ENCODE assay signal across 9 mouse cellular contexts in the genomic region with DNA sequence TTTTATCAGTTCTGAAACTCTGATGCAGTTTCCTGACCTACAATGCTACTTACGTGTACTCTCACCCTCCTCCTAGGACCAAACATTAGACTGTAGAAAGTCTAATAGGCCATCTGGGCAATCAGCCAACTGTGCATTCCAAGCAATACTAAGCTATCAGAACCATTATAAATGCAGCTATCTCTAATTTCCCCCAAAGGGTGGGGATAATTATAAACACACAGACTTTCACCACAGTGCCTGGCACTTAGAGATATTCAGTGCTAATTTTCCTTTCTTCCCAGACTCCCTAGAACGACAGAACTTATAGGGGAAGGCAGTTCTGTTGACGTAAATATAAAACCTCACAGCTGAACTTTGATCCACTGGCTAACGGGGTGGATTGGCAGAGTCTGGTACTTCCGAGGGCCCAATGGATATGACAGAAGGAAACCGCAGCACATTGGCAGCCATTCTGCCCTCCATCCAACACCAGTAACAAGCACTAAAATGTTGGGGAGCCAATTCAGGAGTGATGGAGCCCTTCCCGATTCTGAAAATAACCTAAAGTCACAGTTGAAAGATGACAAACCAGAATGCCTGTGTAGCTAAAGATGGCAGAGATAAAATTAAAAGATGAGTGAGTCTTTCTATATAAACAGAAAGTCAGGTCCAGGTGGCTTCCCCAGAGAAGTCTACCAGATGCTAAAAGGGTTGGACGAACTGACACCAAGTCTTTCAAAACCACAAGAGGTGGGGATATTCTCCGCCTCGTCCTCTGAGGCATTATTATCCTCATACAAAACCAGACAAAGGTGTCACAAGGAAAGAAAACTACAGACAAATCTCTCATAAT. TPM values are rescaled to one million over a fixed set of nuclear protein-coding genes. Genes with fewer than 3 reads are reported as not detected.
A peak's percentile ranks its signal among the peaks of the same experiment; 100 is the strongest.
DNase-seq lines count a peak whose midpoint lies in the region; TF ChIP-seq lines count a peak whose summit lies in the region.
"Had no signal": no experiment of that assay in that cellular context is flagged by ENCODE, and none has a peak within 500 bp of the region (broad histone marks: within the 10 kb centered on the region; RNA-seq: fewer than 3 reads in every experiment).

No protein-coding gene starts in this region.

- no peak for TF ChIP-seq POLR2A in kidney, adult 2 months (IDR thresholded peaks at IDR 0.05; ENCODE audit: low read depth, low read length)

- no peaks in the 10 kb centered on the region for H3K27me3 ChIP-seq in kidney, adult 2 months (replicated peaks; ENCODE audit: control insufficient read depth, insufficient read depth, low read length)
- H3K27me3 ChIP-seq: hindbrain, embryonic 15.5 days had no signal

- H3K27ac ChIP-seq in kidney, adult 2 months (ENCODE audit: insufficient read depth, low read depth, low read length), result peak overlapping the region; percentile 62
- H3K27ac ChIP-seq: hindbrain, embryonic 15.5 days had no signal

- WGBS in kidney, adult 2 months, result 33% methylated on average over 10 of the region's 10 CpGs

- H3K4me1 ChIP-seq in kidney, adult 2 months (ENCODE audit: control insufficient read depth, insufficient read depth, low read length), result peaks cover 22% of the 10 kb centered on the region

- peak; percentile 40 for DNase-seq in embryo, embryonic 11 days
- DNase-seq in embryo, embryonic 9.5 days (ENCODE audit: extremely low spot score), result no peak
- peak; percentile 33 for DNase-seq in ES-CJ7 (ENCODE audit: low read depth, low spot score)
- DNase-seq in forelimb bud, embryonic 11.5 days (ENCODE audit: low read depth, low spot score), result peak; percentile 35
- peak; percentile 86 for DNase-seq in kidney, adult 2 months
- DNase-seq in lung, postnatal 36 days, result peak; percentile 85
- DNase-seq in natural killer cell, adult 2 months (ENCODE audit: low spot score in 2 of 2), result no peak
- no peak for DNase-seq in ovary, postnatal 10 days (ENCODE audit: low spot score)

- no peak for TF ChIP-seq CTCF in kidney, adult 2 months (conservative IDR thresholded peaks at IDR 0.05; ENCODE audit: insufficient read depth, insufficient read length, low read depth, low read length)

- no peaks in the 10 kb centered on the region for H3K36me3 ChIP-seq in kidney, adult 2 months (ENCODE audit: control insufficient read depth, insufficient read depth, low read length)
- H3K36me3 ChIP-seq: hindbrain, embryonic 15.5 days had no signal

- no peak overlapping the region for H3K4me3 ChIP-seq in kidney, adult 2 months (ENCODE audit: insufficient read depth, low read depth, low read length)
- H3K4me3 ChIP-seq: hindbrain, embryonic 15.5 days had no signal

RNA-seq across cellular contexts. Expression of gene B4galt1, which starts 16.1 kb away (rescaled TPM):
- 20.1 and 22.2 TPM in 2 replicates for polyA plus RNA-seq in kidney, adult 2 months (2012; rRNA removed)

Comparison
In these comparisons a context has a peak if more than half of its experiments do, and no peak if none do; other contexts are left out.
1. DNase-seq: peak in embryo, embryonic 11 days (single experiment), ES-CJ7 (single experiment), forelimb bud, embryonic 11.5 days (single experiment), kidney, adult 2 months (single experiment) and lung, postnatal 36 days (single experiment); none in embryo, embryonic 9.5 days (single experiment), natural killer cell, adult 2 months (0 of 2) and ovary, postnatal 10 days (single experiment).